Mouse (Mus musculus) ES-E14 (cell line): ENCODE data around the gene Exoc3l2. TPM values are rescaled to one million over a fixed set of nuclear protein-coding genes. Genes with fewer than 3 reads are reported as not detected.
A peak's percentile ranks its signal among the peaks of the same experiment; 100 is the strongest.

Source experiments
- DNase-seq: peaks from one replicate; pipeline ENCODE4 v3.0.0-alpha.2; 2013; ENCODE audit warnings: low read depth, low spot score
- H3K27ac ChIP-seq: 2 replicates; pipeline ENCODE4 v1.5.1; 2012; ENCODE audit warnings: low read depth, mild to moderate bottlenecking, low read length, moderate library complexity, mixed read lengths; ENCODE audit not compliant: poor library complexity, insufficient read depth, severe bottlenecking
- H3K36me3 ChIP-seq: 2 replicates; pipeline ENCODE4 v1.6.1; 2012; ENCODE audit warnings: mild to moderate bottlenecking, low read length, moderate library complexity, mixed read lengths; ENCODE audit not compliant: control insufficient read depth, poor library complexity, insufficient read depth, severe bottlenecking
- H3K4me1 ChIP-seq, 2 experiments: fragments of 150-350 bp in 1 of 2; sonication (generic) in 1 of 2; 2 replicates each; pipeline ENCODE4 v1.6.1; 2012; ENCODE audit warnings: low read length in 2 of 2, mild to moderate bottlenecking in 1 of 2, mixed read lengths in 1 of 2; ENCODE audit not compliant: control insufficient read depth in 2 of 2, insufficient read depth in 2 of 2, poor library complexity in 1 of 2
- H3K4me3 ChIP-seq, 2 experiments: fragments of 150-350 bp in 1 of 2; sonication (generic) in 1 of 2; 2 replicates each; pipeline ENCODE4 v1.5.1; 2012; ENCODE audit warnings: low read length in 2 of 2, low read depth in 1 of 2, mild to moderate bottlenecking in 1 of 2, mixed read lengths in 1 of 2; ENCODE audit not compliant: insufficient read depth in 1 of 2, poor library complexity in 1 of 2, severe bottlenecking in 1 of 2
- H3K9ac ChIP-seq: 2 replicates; pipeline ENCODE4 v1.6.1; 2012; ENCODE audit warnings: low read depth, mild to moderate bottlenecking, low read length, mixed read lengths; ENCODE audit not compliant: poor library complexity, insufficient read depth, severe bottlenecking
- H3K9me3 ChIP-seq: fragments of 150-350 bp; sonication (generic); 2 replicates; pipeline ENCODE4 v1.6.1; 2012; ENCODE audit warnings: low read depth, mild to moderate bottlenecking, low read length; ENCODE audit not compliant: control insufficient read depth, insufficient read depth
- CHD2 ChIP-seq: IDR thresholded peaks from 2 replicates; pipeline ENCODE4 v1.6.1; 2014; ENCODE audit warnings: mild to moderate bottlenecking, low read depth, low read length, inconsistent platforms
- HCFC1 ChIP-seq: IDR thresholded peaks from 2 replicates; pipeline ENCODE4 v1.6.1; 2012; ENCODE audit warnings: low read length, inconsistent platforms, borderline replicate concordance; ENCODE audit not compliant: insufficient read depth
- MAFK ChIP-seq: IDR thresholded peaks from 2 replicates; pipeline ENCODE4 v1.6.1; 2014; ENCODE audit warnings: mild to moderate bottlenecking, low read depth, low read length, inconsistent platforms; ENCODE audit not compliant: insufficient read depth
- ZC3H11A ChIP-seq: IDR thresholded peaks from 2 replicates; pipeline ENCODE4 v1.6.1; 2012; ENCODE audit warnings: low read depth, mild to moderate bottlenecking, inconsistent platforms, low read length, borderline replicate concordance
- ZNF384 ChIP-seq: IDR thresholded peaks from 2 replicates; pipeline ENCODE4 v1.6.1; 2012; ENCODE audit warnings: low read depth, low read length, inconsistent platforms
- in situ Hi-C, 2 experiments: fragments of 600-800 bp; cut with MboI; formaldehyde crosslinking; loops; one replicate each; pipeline ENCODE4 v1.15.1; 2025; ENCODE audit warnings: low sequenced_read_pairs in 2 of 2, inconsistent platforms in 1 of 2; ENCODE audit not compliant: unreplicated experiment in 2 of 2
- total RNA-seq: library from RNA; depleted of rRNA; stranded (reverse); fragments of 300-350 nt; gene quantifications from 2 replicates; pipeline ENCODE4 v1.2.3, GENCODE M21; 2012

The Exoc3l2 gene
- total RNA-seq, 1 experiment = 2.2 TPM

GRCm38 (mm10) chr7:19456628-19457027, 6.5 kb upstream of the Exoc3l2 start:
- H3K9me3 ChIP-seq = no peaks in the 10 kb centered on the region
- DNase-seq = no peak
- H3K27ac ChIP-seq = no peak overlapping the region
- in situ Hi-C loops = no loop called here
- peaks cover 0 to 27% of the 10 kb centered on the region in 2 experiments; a peak in 2 of 4 replicates for H3K4me1 ChIP-seq
- H3K9ac ChIP-seq = no peak overlapping the region
- no peak overlapping the region; a peak in 1 of 4 replicates for H3K4me3 ChIP-seq
- no peak for TF ChIP-seq CHD2
- TF ChIP-seq MAFK = no peak
- TF ChIP-seq ZNF384 = no peak
- TF ChIP-seq HCFC1 = no peak
- TF ChIP-seq ZC3H11A = no peak
- H3K36me3 ChIP-seq = no peaks in the 10 kb centered on the region; the same call in 1 of the 2 replicates

- no peaks in the 10 kb centered on the region; the same call in 1 of the 2 replicates for H3K36me3 ChIP-seq
- peaks cover 0 to 27% of the 10 kb centered on the region in 2 experiments; a peak in 2 of 4 replicates for H3K4me1 ChIP-seq
- in situ Hi-C loops = no loop called here
- no peak for TF ChIP-seq HCFC1
- TF ChIP-seq ZNF384 = no peak
- TF ChIP-seq ZC3H11A = no peak
- TF ChIP-seq MAFK = no peak
- TF ChIP-seq CHD2 = no peak
- DNase-seq = no peak
- H3K4me3 ChIP-seq = peak overlapping the region; percentile 94 to 99
- peak overlapping the region; percentile 89 for H3K9ac ChIP-seq
- no peaks in the 10 kb centered on the region for H3K9me3 ChIP-seq
- 0 out of 2 replicates have a peak overlapping the region, but pooled peaks have one; percentile 1 for H3K27ac ChIP-seq
These were observed 5.6 kb upstream of the Exoc3l2 start for GRCm38 (mm10) chr7:19457414-19458071.

- peak overlapping the region; percentile 89 for H3K9ac ChIP-seq
- H3K4me3 ChIP-seq = peak overlapping the region; percentile 94 to 99
- H3K9me3 ChIP-seq = no peaks in the 10 kb centered on the region
- peak overlapping the region; percentile 37; the same call in 1 of the 2 replicates for H3K27ac ChIP-seq
- TF ChIP-seq HCFC1 (0 out of 2 replicates have a peak, but pooled peaks have one; percentile 29), ZC3H11A (no peak)
- no peaks in the 10 kb centered on the region; the same call in 1 of the 2 replicates for H3K36me3 ChIP-seq
- peaks cover 0 to 31% of the 10 kb centered on the region in 2 experiments; a peak in 2 of 4 replicates for H3K4me1 ChIP-seq
- DNase-seq = no peak
- in situ Hi-C loops = no loop called here
These were observed 5.1 kb upstream of the Exoc3l2 start for GRCm38 (mm10) chr7:19458072-19458486.

- Histone ChIP-seq H3K4me1 (peaks cover 0 to 35% of the 10 kb centered on the region in 2 experiments; a peak in 2 of 4 replicates), H3K9me3 (no peaks in the 10 kb centered on the region), H3K27ac (peak within 1 kb of the TSS; percentile 37; the same call in 1 of the 2 replicates), H3K9ac (peak within 1 kb of the TSS; percentile 89), H3K4me3 (peak within 1 kb of the TSS; percentile 94 to 99), H3K36me3 (no peaks in the 10 kb centered on the region; the same call in 1 of the 2 replicates)
- in situ Hi-C loops = no loop called here
- peak; percentile 70 for DNase-seq
- TF ChIP-seq CHD2 (no peak), ZC3H11A (no peak), ZNF384 (no peak), HCFC1 (no peak; the same call in 1 of the 2 replicates), MAFK (no peak)
These were observed 4.5 kb upstream of the Exoc3l2 start, which contains the start of gene Mark4 for GRCm38 (mm10) chr7:19458591-19459111. Gene Mark4 (minus strand): TSS chr7:19458821.
